Mouse (Mus musculus) kidney, postnatal 0 days (tissue): Measurements from ENCODE around the gene Ctnna3. TPM values are rescaled to one million over a fixed set of nuclear protein-coding genes. Genes with fewer than 3 reads are reported as not detected.

ENCODE experiments used
- ATAC-seq: fragments of 200-750 bp; cut with Nextera tagmentation; replicated peaks from 2 replicates; pipeline ENCODE4 v1.8.0; 2017; ENCODE audit warnings: low read depth, moderate number of reproducible peaks, moderate TSS enrichment, moderate library complexity; ENCODE audit not compliant: low FRiP score
- DNase-seq: peaks from one replicate; pipeline ENCODE4 v3.0.0-alpha.2; 2016; ENCODE audit warnings: low spot score
- H3K27ac ChIP-seq: fragments of 300-500 bp; sonication (generic); 2 replicates; pipeline ENCODE4 v1.5.1; 2014; ENCODE audit warnings: mild to moderate bottlenecking
- H3K27me3 ChIP-seq: fragments of 300-500 bp; sonication (generic); 2 replicates; pipeline ENCODE4 v1.6.1; 2014; ENCODE audit warnings: low read length, mixed read lengths; ENCODE audit not compliant: insufficient read depth
- H3K36me3 ChIP-seq: fragments of 300-500 bp; sonication (generic); 2 replicates; pipeline ENCODE4 v1.6.1; 2014; ENCODE audit warnings: low read length, mixed read lengths; ENCODE audit not compliant: insufficient read depth
- H3K4me1 ChIP-seq: fragments of 300-500 bp; sonication (generic); replicated peaks from 2 replicates; pipeline ENCODE4 v1.6.1; 2014; ENCODE audit warnings: antibody characterized with exemption, low read length, mixed read lengths; ENCODE audit not compliant: insufficient read depth
- H3K4me2 ChIP-seq: fragments of 300-500 bp; sonication (generic); 2 replicates; pipeline ENCODE4 v1.6.1; 2014; ENCODE audit warnings: mild to moderate bottlenecking, low read length, moderate library complexity, mixed read lengths
- H3K4me3 ChIP-seq: fragments of 300-500 bp; sonication (generic); replicated peaks from 2 replicates; pipeline ENCODE4 v1.5.1; 2014; ENCODE audit warnings: low read depth, low read length
- H3K9ac ChIP-seq: fragments of 300-500 bp; sonication (generic); 2 replicates; pipeline ENCODE4 v1.6.1; 2014; ENCODE audit warnings: low read depth, low read length
- H3K9me3 ChIP-seq: fragments of 300-500 bp; sonication (generic); replicated peaks from 2 replicates; pipeline ENCODE4 v1.6.1; 2016; ENCODE audit warnings: low read length, inconsistent platforms, mixed read lengths
- CTCF ChIP-seq: IDR thresholded peaks from 2 replicates; pipeline ENCODE4 v1.5.1; 2016; ENCODE audit warnings: antibody characterized with exemption, low read depth, mild to moderate bottlenecking, moderate library complexity
- WGBS: fragments of 180-500 bp; shearing (Covaris S2); extraction: QIAGEN DNeasy Blood & Tissue Kit; methylation state at CpG from one replicate; pipeline ENCODE4 v1.1.7; 2014; 5-methylcytosine and 5-hydroxymethylcytosine counted together
- polyA plus RNA-seq: library from polyadenylated mRNA; unstranded; fragments of >200 nt; fragmentation: Nextera tagmentation; extraction: Ambion mirVana; gene quantifications from 2 replicates; pipeline ENCODE4 v1.2.1, GENCODE M21; 2015

Ctnna3 gene
- polyA plus RNA-seq, 1 experiment from 2014 or later, result 0.32 TPM

- Histone ChIP-seq H3K4me1 (no peaks in the 10 kb centered on the region), H3K9ac (no peak overlapping the region), H3K27me3 (no peaks in the 10 kb centered on the region), H3K36me3 (no peaks in the 10 kb centered on the region), H3K4me2 (no peak overlapping the region), H3K9me3 (no peaks in the 10 kb centered on the region), H3K27ac (no peak overlapping the region), H3K4me3 (no peak overlapping the region)
- no peak for ATAC-seq
- 29% methylated on average over 2 of the region's 2 CpGs for WGBS
- peak; percentile 48 for TF ChIP-seq CTCF
- DNase-seq, result no peak
These were observed 49.0 kb downstream of the Ctnna3 start for GRCm38 (mm10) chr10:63478946-63479345.

- H3K4me2 ChIP-seq, result no peak overlapping the region
- no peak overlapping the region for H3K9ac ChIP-seq
These were observed 50.2 kb downstream of the Ctnna3 start for GRCm38 (mm10) chr10:63480066-63480465.

GRCm38 (mm10) chr10:63488346-63488745, 58.4 kb downstream of the Ctnna3 start:
- Histone ChIP-seq H3K4me2 (no peak overlapping the region), H3K4me1 (no peaks in the 10 kb centered on the region), H3K4me3 (no peak overlapping the region), H3K27ac (no peak overlapping the region), H3K27me3 (no peaks in the 10 kb centered on the region), H3K9me3 (no peaks in the 10 kb centered on the region), H3K9ac (no peak overlapping the region), H3K36me3 (no peaks in the 10 kb centered on the region)
- TF ChIP-seq CTCF, result no peak
- DNase-seq, result no peak
- WGBS, result 92% methylated on average over 7 of the region's 7 CpGs
- ATAC-seq, result no peak

More at GRCm38 (mm10) chr10:63480066-63480465, 50.2 kb downstream of the Ctnna3 start:
- Histone ChIP-seq H3K27me3 (no peaks in the 10 kb centered on the region), H3K4me1 (no peaks in the 10 kb centered on the region), H3K27ac (no peak overlapping the region), H3K9me3 (no peaks in the 10 kb centered on the region), H3K36me3 (no peaks in the 10 kb centered on the region), H3K4me3 (no peak overlapping the region)
- DNase-seq (no peak), ATAC-seq (no peak)
- WGBS, result 65% methylated on average over 5 of the region's 5 CpGs
- TF ChIP-seq CTCF, result no peak

- no peaks in the 10 kb centered on the region for H3K27me3 ChIP-seq
- no peaks in the 10 kb centered on the region for H3K4me1 ChIP-seq
- H3K9me3 ChIP-seq, result no peaks in the 10 kb centered on the region
- H3K4me3 ChIP-seq, result no peak overlapping the region
- no peaks in the 10 kb centered on the region for H3K36me3 ChIP-seq
- H3K27ac ChIP-seq, result no peak overlapping the region
- 78% methylated on average over 3 of the region's 3 CpGs for WGBS
- H3K4me2 ChIP-seq, result no peak overlapping the region
- no peak for TF ChIP-seq CTCF
- no peak overlapping the region for H3K9ac ChIP-seq
- no peak for DNase-seq
- no peak for ATAC-seq
These were observed 94.1 kb downstream of the Ctnna3 start for GRCm38 (mm10) chr10:63523956-63524355.

GRCm38 (mm10) chr10:63526027-63526426, 96.1 kb downstream of the Ctnna3 start:
- no peaks in the 10 kb centered on the region for H3K36me3 ChIP-seq
- no peaks in the 10 kb centered on the region for H3K9me3 ChIP-seq
- no peak overlapping the region for H3K4me3 ChIP-seq
- no peak overlapping the region for H3K9ac ChIP-seq
- H3K27me3 ChIP-seq, result no peaks in the 10 kb centered on the region
- ATAC-seq, result no peak
- DNase-seq, result no peak
- 58% methylated on average over 4 of the region's 4 CpGs for WGBS
- no peak for TF ChIP-seq CTCF
- no peak overlapping the region for H3K4me2 ChIP-seq
- no peak overlapping the region for H3K27ac ChIP-seq
- no peaks in the 10 kb centered on the region for H3K4me1 ChIP-seq

- Histone ChIP-seq H3K36me3 (no peaks in the 10 kb centered on the region), H3K27me3 (no peaks in the 10 kb centered on the region), H3K9ac (no peak overlapping the region), H3K4me3 (no peak overlapping the region), H3K4me2 (no peak overlapping the region), H3K4me1 (no peaks in the 10 kb centered on the region), H3K9me3 (no peaks in the 10 kb centered on the region), H3K27ac (no peak overlapping the region)
- ATAC-seq (no peak), DNase-seq (no peak)
- TF ChIP-seq CTCF, result no peak
- WGBS, result 52% methylated on average over 8 of the region's 8 CpGs
These were observed 102.5 kb downstream of the Ctnna3 start for GRCm38 (mm10) chr10:63532381-63532780.

GRCm38 (mm10) chr10:63541754-63542153, 111.9 kb downstream of the Ctnna3 start:
- ATAC-seq (peak; percentile 78; the same call in 1 of the 2 replicates), DNase-seq (peak; percentile 82)
- WGBS, result 12% methylated on average over 5 of the region's 5 CpGs
- no peak overlapping the region for H3K4me2 ChIP-seq
- H3K4me3 ChIP-seq, result no peak overlapping the region
- H3K9ac ChIP-seq, result no peak overlapping the region
- H3K27ac ChIP-seq, result no peak overlapping the region
- no peaks in the 10 kb centered on the region for H3K9me3 ChIP-seq
- TF ChIP-seq CTCF, result no peak
- H3K4me1 ChIP-seq, result peaks cover 6% of the 10 kb centered on the region; the same call in 1 of the 2 replicates
- no peaks in the 10 kb centered on the region for H3K27me3 ChIP-seq
- no peaks in the 10 kb centered on the region for H3K36me3 ChIP-seq
